Mouse (Mus musculus): Measurements from ENCODE around the gene E130114P18Rik. TPM values are rescaled to one million over a fixed set of nuclear protein-coding genes. Genes with fewer than 3 reads are reported as not detected.

Gene E130114P18Rik
- polyA plus RNA-seq, 1 experiment from 2014 or later: 0.79 TPM

DNA sequence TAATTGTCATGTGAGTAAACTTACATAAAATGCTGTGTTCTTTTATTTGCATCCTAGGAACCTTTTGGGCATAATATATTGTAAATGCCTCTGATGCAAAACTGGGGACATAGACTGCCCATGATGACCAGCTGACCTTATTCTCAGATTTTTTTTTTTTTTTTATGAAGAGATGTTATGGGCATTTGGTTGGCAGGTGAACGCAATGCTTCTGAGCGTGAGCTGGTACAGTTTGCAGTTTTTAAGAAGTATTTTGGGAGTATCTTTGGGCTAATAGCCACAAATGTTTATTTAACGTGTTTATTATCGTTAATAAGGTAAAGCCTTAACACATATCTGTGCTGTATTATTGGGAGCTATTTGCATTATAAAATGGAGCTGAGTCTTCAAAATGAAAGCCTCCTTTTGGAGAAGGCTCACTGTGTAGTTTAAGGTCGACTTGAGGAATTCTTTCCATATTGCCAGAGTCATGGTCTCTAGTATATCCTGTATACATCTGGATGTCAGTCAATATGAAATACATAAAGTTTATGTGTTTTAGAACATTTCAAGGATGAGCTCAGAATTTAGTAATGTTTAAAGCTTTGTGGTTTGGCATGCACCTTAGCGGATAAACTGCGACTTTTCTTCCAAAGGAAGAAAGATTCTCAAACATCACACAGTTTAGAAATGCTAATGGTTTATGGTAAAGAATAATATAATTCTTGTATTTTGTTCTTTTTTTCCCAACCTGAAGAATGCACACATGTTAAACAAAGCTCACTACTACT, 3.0 kb upstream of the E130114P18Rik start:
- no peaks in the 10 kb centered on the region for H3K9me3 ChIP-seq (ENCODE audit: control insufficient read depth, low read length)
- H3K27ac ChIP-seq (ENCODE audit: low read length): no peak overlapping the region
- no peak overlapping the region for H3K4me3 ChIP-seq (ENCODE audit: low read length)
- no peaks in the 10 kb centered on the region for H3K27me3 ChIP-seq (ENCODE audit: control insufficient read depth, insufficient read depth, low read depth, low read length)
- 72% methylated on average over 7 of the region's 7 CpGs for WGBS
- H3K4me1 ChIP-seq (replicated peaks; ENCODE audit: control insufficient read depth, insufficient read depth, low read length): peaks cover 15% of the 10 kb centered on the region
- H3K4me2 ChIP-seq (ENCODE audit: low read depth, low read length): 0 out of 2 replicates have a peak overlapping the region, but pooled peaks have one; percentile 30
- H3K36me3 ChIP-seq (ENCODE audit: control insufficient read depth, insufficient read depth, low read length): peaks cover 17% of the 10 kb centered on the region
- ATAC-seq (ENCODE audit: low read depth): no peak
- H3K9ac ChIP-seq (ENCODE audit: low read length): no peak overlapping the region

DNA sequence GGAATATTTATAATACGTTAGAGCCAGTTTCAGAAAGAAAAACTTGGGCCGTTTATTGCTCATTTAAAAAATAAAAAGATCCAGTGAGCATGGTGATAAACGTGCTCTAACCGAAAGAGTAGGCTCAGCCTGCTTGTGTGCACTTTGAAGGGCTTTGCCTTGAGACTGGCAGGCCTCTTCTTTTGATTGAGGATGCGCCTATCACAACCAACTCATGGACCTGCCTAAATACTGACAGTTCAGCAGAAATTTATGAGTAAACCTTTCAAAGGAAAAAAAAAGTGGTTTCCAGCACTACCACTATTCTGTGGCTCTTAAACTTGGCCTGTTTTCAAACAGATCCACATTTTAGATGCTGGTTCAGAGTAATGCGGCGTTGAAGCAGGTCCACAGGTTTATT, 2.1 kb upstream of the E130114P18Rik start:
- Histone ChIP-seq H3K36me3 (ENCODE audit: control insufficient read depth, insufficient read depth, low read length) (peaks cover 11% of the 10 kb centered on the region), H3K27me3 (ENCODE audit: control insufficient read depth, insufficient read depth, low read depth, low read length) (no peaks in the 10 kb centered on the region), H3K27ac (ENCODE audit: low read length) (no peak overlapping the region; the same call in 1 of the 2 replicates), H3K4me2 (ENCODE audit: low read depth, low read length) (peak overlapping the region; percentile 67), H3K4me3 (ENCODE audit: low read length) (peak overlapping the region; percentile 90), H3K4me1 (replicated peaks; ENCODE audit: control insufficient read depth, insufficient read depth, low read length) (peaks cover 12% of the 10 kb centered on the region), H3K9me3 (ENCODE audit: control insufficient read depth, low read length) (no peaks in the 10 kb centered on the region), H3K9ac (ENCODE audit: low read length) (peak overlapping the region; percentile 27; the same call in 1 of the 2 replicates)
- 51% methylated on average over 7 of the region's 7 CpGs for WGBS
- no peak for ATAC-seq (ENCODE audit: low read depth)

DNA sequence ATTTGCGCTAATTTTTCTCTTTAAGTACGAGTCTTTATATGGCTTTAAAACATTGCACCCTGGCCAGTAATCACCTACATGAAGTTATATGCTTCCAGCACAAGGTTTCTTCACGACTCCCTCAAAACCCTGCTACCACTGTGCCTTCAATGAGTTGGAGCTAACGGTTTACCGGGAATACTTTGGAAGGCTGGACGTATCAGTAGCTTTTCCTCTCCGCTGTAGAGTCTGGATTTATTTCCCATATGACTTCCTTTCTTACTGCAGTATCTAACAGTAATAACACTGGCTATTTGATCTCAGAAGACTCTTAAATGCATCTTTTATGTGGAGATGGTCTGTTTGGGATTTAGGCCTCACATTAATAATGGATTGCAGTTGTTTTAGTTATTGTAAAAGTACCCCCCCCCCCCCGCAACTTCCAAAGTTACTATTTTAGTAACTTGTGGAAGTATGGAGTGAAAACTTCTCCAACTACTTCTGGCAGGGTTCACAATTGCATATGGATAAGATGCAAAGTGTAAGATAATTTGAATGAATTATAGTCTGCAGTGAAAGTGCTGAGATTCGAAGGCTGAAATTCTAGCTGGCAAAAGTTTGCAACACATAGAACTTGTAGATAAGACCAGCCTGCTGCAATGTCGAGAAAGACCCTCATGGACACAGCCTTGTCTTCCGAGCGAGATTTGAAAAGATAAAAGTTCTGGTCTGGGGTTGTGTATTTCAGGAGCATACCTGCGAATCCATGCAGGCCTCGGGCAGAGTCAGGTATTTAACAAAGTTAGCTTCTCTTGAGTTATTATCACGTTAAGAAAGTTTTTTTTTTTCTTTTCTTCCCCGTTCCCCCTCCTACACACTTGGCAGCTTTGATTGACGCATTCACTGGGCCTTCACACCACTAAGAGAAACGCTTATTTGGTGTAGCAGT, 1.4 kb upstream of the E130114P18Rik start:
- 12% methylated on average over 18 of the region's 18 CpGs for WGBS
- ATAC-seq (ENCODE audit: low read depth): no peak
- peaks cover 14% of the 10 kb centered on the region; the same call in 1 of the 2 replicates for H3K4me1 ChIP-seq (replicated peaks; ENCODE audit: control insufficient read depth, insufficient read depth, low read length)

DNA sequence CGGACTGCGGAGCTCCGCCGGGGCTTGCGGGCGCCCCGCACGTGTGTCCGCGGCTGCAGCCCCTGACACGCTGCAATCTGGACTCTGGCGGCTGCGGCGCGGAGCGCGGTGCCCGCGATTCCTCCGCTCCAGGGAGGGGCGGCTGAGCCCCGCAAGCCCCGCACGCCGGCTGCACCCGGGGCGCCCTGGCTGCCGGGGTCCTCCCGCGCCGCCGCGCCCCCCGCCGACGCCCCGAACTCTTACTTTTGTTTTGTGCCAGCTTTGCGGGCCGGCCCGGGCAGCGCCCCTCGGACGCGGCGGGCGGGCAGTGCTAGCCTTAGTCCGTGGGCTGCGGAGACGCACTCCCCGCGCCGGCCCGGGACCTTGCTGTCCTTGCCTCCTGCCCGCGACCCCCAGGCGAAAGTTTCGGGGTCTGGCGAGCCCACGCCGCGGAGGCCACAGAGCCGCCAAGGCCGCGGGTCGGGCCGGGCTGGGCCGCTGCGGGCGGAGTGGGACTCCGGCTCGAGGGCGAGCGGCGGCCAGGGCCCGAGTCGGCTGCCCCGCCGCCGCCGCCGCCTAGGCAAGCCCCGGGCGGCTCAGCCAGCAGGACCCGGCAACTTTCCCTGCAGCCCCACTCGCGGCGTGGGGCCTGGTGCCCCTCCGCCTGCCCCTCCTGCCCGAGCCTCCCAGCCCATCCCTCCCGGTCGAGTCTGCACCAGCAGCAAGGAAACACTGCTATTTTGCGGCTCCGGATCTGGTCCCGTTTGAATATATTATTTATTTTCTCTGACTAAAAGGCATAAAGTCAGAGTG, 529 bp upstream of the E130114P18Rik start:
- H3K4me1 ChIP-seq (replicated peaks; ENCODE audit: control insufficient read depth, insufficient read depth, low read length): peaks cover 21% of the 10 kb centered on the region
- H3K4me2 ChIP-seq (ENCODE audit: low read depth, low read length): peak overlapping the region; percentile 67
- peak overlapping the region; percentile 90 for H3K4me3 ChIP-seq (ENCODE audit: low read length)
- H3K9me3 ChIP-seq (ENCODE audit: control insufficient read depth, low read length): no peaks in the 10 kb centered on the region
- H3K27ac ChIP-seq (ENCODE audit: low read length): peak overlapping the region; percentile 95
- peak overlapping the region; percentile 99 for H3K9ac ChIP-seq (ENCODE audit: low read length)
- peaks cover 5% of the 10 kb centered on the region for H3K36me3 ChIP-seq (ENCODE audit: control insufficient read depth, insufficient read depth, low read length)
- WGBS: 0% methylated on average over 75 of the region's 94 CpGs
- 0 out of 2 replicates have a peak, but pooled peaks have one; percentile 10 for ATAC-seq (ENCODE audit: low read depth)
- no peaks in the 10 kb centered on the region for H3K27me3 ChIP-seq (ENCODE audit: control insufficient read depth, insufficient read depth, low read depth, low read length)

More for the DNA sequence above, 1.4 kb upstream of the E130114P18Rik start:
- Histone ChIP-seq H3K4me2 (ENCODE audit: low read depth, low read length) (peak overlapping the region; percentile 67), H3K27me3 (ENCODE audit: control insufficient read depth, insufficient read depth, low read depth, low read length) (no peaks in the 10 kb centered on the region), H3K9me3 (ENCODE audit: control insufficient read depth, low read length) (no peaks in the 10 kb centered on the region), H3K36me3 (ENCODE audit: control insufficient read depth, insufficient read depth, low read length) (peaks cover 9% of the 10 kb centered on the region), H3K27ac (ENCODE audit: low read length) (peak overlapping the region; percentile 95), H3K9ac (ENCODE audit: low read length) (peak overlapping the region; percentile 99), H3K4me3 (ENCODE audit: low read length) (peak overlapping the region; percentile 90)

DNA sequence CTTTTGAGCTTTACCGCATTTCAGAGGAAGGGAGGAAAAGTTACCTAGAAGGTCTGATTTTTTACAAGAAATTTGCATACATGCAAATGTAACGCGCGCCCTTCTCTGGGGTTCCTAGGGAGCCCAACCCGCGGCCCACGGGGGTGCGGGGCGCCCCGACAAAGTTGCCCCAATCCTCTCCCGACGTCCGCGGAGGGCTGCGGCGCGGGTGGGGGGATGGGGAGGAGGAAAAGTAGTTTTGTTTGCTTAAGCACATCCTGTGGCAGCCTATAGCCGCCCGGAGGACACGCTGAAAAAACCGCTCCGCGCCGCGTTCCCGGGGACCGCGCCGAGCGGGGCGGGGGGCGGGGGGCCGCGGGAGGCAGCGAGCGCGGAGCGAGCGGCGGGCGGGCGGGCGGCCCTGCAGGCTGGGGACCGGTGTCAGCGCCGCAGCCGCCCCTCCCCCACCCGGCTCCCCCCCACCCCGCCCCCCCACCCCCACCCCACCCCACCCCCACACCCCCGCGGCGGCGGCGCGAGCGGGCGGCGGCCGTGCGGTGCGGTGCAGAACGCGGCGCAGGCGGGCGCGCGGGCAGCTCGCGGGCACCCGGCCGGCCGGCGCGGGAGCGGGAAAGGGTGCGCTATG, 685 bp downstream of the E130114P18Rik start:
- peak; percentile 39 for ATAC-seq (ENCODE audit: low read depth)
- no peaks in the 10 kb centered on the region for H3K27me3 ChIP-seq (ENCODE audit: control insufficient read depth, insufficient read depth, low read depth, low read length)
- H3K9me3 ChIP-seq (ENCODE audit: control insufficient read depth, low read length): no peaks in the 10 kb centered on the region
- peak overlapping the region; percentile 67 for H3K4me2 ChIP-seq (ENCODE audit: low read depth, low read length)
- under 1% methylated on average over 40 of the region's 77 CpGs for WGBS
- peaks cover 22% of the 10 kb centered on the region for H3K4me1 ChIP-seq (replicated peaks; ENCODE audit: control insufficient read depth, insufficient read depth, low read length)
- peak overlapping the region; percentile 95 for H3K27ac ChIP-seq (ENCODE audit: low read length)
- peak overlapping the region; percentile 90 for H3K4me3 ChIP-seq (ENCODE audit: low read length)
- no peaks in the 10 kb centered on the region for H3K36me3 ChIP-seq (ENCODE audit: control insufficient read depth, insufficient read depth, low read length)
- H3K9ac ChIP-seq (ENCODE audit: low read length): peak overlapping the region; percentile 99

DNA sequence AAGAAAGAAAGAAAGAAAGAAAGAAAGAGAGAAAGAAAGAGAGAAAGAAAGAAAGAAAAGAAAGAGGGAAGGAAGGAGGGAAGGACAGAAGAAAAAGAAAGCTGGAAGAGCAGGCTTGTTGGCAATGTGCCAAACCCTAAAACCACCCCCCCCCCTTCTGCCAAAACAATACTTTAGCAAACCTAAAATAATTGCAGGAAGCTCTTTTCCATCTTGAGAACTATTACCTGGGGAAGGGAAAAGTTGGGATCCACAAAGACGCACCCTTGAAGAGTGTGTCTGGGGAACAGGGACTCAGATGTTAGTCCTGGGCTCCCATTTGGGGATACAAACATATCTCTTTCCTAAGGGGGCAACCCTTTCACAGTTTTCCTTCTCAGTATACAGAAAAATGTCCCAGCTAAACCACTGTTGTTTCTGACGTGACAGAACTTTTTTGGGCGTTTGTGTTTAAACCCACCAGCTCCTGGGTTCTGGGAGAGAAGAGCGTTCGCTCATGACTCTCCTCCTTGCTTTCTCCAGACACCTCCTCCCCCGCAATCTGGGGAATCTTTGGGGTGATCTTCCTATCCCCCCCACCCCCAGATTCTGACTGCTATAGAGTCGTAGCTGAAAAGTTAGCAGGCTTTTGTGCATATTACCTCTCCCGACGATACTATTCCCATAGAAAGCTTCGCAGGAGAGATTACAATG, 1.3 kb downstream of the E130114P18Rik start:
- H3K9ac ChIP-seq (ENCODE audit: low read length): peak overlapping the region; percentile 99
- no peaks in the 10 kb centered on the region for H3K9me3 ChIP-seq (ENCODE audit: control insufficient read depth, low read length)
- H3K36me3 ChIP-seq (ENCODE audit: control insufficient read depth, insufficient read depth, low read length): no peaks in the 10 kb centered on the region
- H3K4me2 ChIP-seq (ENCODE audit: low read depth, low read length): peak overlapping the region; percentile 67
- H3K4me1 ChIP-seq (replicated peaks; ENCODE audit: control insufficient read depth, insufficient read depth, low read length): peaks cover 23% of the 10 kb centered on the region
- WGBS: 1% methylated on average over 10 of the region's 10 CpGs
- H3K27me3 ChIP-seq (ENCODE audit: control insufficient read depth, insufficient read depth, low read depth, low read length): no peaks in the 10 kb centered on the region
- H3K4me3 ChIP-seq (ENCODE audit: low read length): peak overlapping the region; percentile 90
- no peak for ATAC-seq (ENCODE audit: low read depth)
- H3K27ac ChIP-seq (ENCODE audit: low read length): peak overlapping the region; percentile 95

DNA sequence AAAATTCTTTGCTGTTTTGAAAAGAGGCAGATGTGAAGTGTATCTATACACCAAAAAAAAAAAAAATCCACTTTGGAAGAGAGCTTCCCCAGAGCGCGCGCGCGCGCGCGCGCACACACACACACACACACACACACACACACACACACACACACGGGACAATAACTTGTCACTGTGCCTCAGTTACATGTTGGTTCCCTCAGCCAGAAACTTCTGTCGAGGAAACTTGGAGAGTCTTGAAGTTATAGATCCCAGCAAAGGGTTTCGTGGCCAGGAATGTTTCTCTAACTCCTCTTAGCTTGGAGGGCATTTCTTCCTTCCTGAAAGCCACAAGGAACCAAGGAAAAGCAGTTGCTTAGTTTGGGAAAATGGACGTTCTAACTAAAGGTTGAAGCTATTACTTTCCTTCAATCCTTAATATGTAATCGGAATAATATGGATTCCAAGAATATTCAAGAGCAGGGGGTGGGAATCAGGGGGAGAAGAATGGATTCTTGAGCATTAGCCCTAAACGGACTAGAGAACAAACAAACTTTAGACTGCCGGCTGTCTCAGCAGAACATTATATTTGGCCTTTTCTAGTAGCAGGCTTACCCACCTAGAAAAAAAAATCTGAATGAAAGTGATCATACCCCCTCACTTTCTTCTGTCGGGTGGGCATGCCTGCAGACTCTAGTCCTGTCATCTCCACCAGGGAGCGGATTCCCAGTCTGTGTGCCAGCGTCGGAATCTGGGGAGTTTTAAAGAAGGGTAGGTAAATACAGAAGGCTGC, 2.2 kb downstream of the E130114P18Rik start:
- ATAC-seq (ENCODE audit: low read depth): no peak
- WGBS: under 1% methylated on average over 19 of the region's 20 CpGs
- H3K27ac ChIP-seq (ENCODE audit: low read length): peak overlapping the region; percentile 96
- H3K4me3 ChIP-seq (ENCODE audit: low read length): peak overlapping the region; percentile 90
- H3K9me3 ChIP-seq (ENCODE audit: control insufficient read depth, low read length): no peaks in the 10 kb centered on the region
- peaks cover 24% of the 10 kb centered on the region for H3K4me1 ChIP-seq (replicated peaks; ENCODE audit: control insufficient read depth, insufficient read depth, low read length)
- peak overlapping the region; percentile 68 for H3K9ac ChIP-seq (ENCODE audit: low read length)
- H3K36me3 ChIP-seq (ENCODE audit: control insufficient read depth, insufficient read depth, low read length): no peaks in the 10 kb centered on the region
- no peaks in the 10 kb centered on the region for H3K27me3 ChIP-seq (ENCODE audit: control insufficient read depth, insufficient read depth, low read depth, low read length)
- peak overlapping the region; percentile 67 for H3K4me2 ChIP-seq (ENCODE audit: low read depth, low read length)
